Mouse (Mus musculus): ENCODE results near the gene Polm. TPM values are rescaled to one million over a fixed set of nuclear protein-coding genes. Genes with fewer than 3 reads are reported as not detected.

Polm gene
- polyA plus RNA-seq, 1 experiment from 2014 or later = 6.2 TPM

DNA sequence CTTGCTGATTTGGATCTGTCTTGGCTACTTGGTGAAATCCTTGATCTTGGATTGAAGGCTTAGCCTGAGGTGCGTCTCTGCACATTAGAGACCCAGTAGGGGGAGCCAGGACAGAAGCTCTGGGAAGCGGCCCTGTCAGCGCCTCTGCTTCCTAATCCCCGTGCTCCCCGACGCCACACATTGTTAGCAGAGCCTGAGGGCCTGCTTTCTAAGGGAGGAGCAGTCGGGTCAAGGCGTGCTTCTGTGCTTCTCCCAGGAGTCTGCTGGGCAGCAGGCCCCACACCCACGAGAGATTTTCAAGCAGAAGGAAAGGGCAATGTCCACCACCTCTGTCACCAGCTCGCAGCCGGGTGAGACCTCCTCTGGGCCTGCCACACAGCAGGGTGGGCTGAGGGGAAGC, 40.4 kb downstream of the Polm start:
- peaks cover 28% of the 10 kb centered on the region for H3K36me3 ChIP-seq (ENCODE audit: control insufficient read depth, insufficient read depth, low read length)
- H3K4me2 ChIP-seq (ENCODE audit: low read depth) = no peak overlapping the region
- H3K9me3 ChIP-seq (ENCODE audit: control insufficient read depth, low read length) = no peaks in the 10 kb centered on the region
- no peak overlapping the region for H3K4me3 ChIP-seq (ENCODE audit: low read depth, low read length)
- H3K27me3 ChIP-seq (ENCODE audit: control insufficient read depth, insufficient read depth, low read length) = no peaks in the 10 kb centered on the region
- ATAC-seq (ENCODE audit: insufficient read depth, low FRiP score, low TSS enrichment) (no peak), DNase-seq (ENCODE audit: low spot score) (no peak)
- H3K9ac ChIP-seq (ENCODE audit: low read length) = no peak overlapping the region
- no peaks in the 10 kb centered on the region for H3K4me1 ChIP-seq (ENCODE audit: control insufficient read depth, insufficient read depth, low read length)
- 91% methylated on average over 11 of the region's 11 CpGs for WGBS
- H3K27ac ChIP-seq (ENCODE audit: low read depth, low read length) = no peak overlapping the region

GRCm38 (mm10) chr11:5796939-5797338, 40.9 kb downstream of the Polm start:
- DNase-seq (ENCODE audit: low spot score) (no peak), ATAC-seq (ENCODE audit: insufficient read depth, low FRiP score, low TSS enrichment) (no peak)
- 90% methylated on average over 15 of the region's 15 CpGs for WGBS
- Histone ChIP-seq H3K9me3 (ENCODE audit: control insufficient read depth, low read length) (no peaks in the 10 kb centered on the region), H3K4me3 (ENCODE audit: low read depth, low read length) (no peak overlapping the region), H3K27me3 (ENCODE audit: control insufficient read depth, insufficient read depth, low read length) (no peaks in the 10 kb centered on the region), H3K27ac (ENCODE audit: low read depth, low read length) (no peak overlapping the region), H3K9ac (ENCODE audit: low read length) (no peak overlapping the region), H3K36me3 (ENCODE audit: control insufficient read depth, insufficient read depth, low read length) (peaks cover 30% of the 10 kb centered on the region), H3K4me1 (ENCODE audit: control insufficient read depth, insufficient read depth, low read length) (no peaks in the 10 kb centered on the region), H3K4me2 (ENCODE audit: low read depth) (no peak overlapping the region)

GRCm38 (mm10) chr11:5795706-5796105, 42.1 kb downstream of the Polm start:
- no peak overlapping the region for H3K27ac ChIP-seq (ENCODE audit: low read depth, low read length)
- peaks cover 29% of the 10 kb centered on the region for H3K36me3 ChIP-seq (ENCODE audit: control insufficient read depth, insufficient read depth, low read length)
- H3K4me3 ChIP-seq (ENCODE audit: low read depth, low read length) = no peak overlapping the region
- WGBS = 94% methylated on average over 7 of the region's 7 CpGs
- H3K4me1 ChIP-seq (ENCODE audit: control insufficient read depth, insufficient read depth, low read length) = no peaks in the 10 kb centered on the region
- DNase-seq (ENCODE audit: low spot score) (no peak), ATAC-seq (ENCODE audit: insufficient read depth, low FRiP score, low TSS enrichment) (no peak)
- H3K9ac ChIP-seq (ENCODE audit: low read length) = no peak overlapping the region
- H3K27me3 ChIP-seq (ENCODE audit: control insufficient read depth, insufficient read depth, low read length) = no peaks in the 10 kb centered on the region
- no peaks in the 10 kb centered on the region for H3K9me3 ChIP-seq (ENCODE audit: control insufficient read depth, low read length)
- no peak overlapping the region for H3K4me2 ChIP-seq (ENCODE audit: low read depth)

DNA sequence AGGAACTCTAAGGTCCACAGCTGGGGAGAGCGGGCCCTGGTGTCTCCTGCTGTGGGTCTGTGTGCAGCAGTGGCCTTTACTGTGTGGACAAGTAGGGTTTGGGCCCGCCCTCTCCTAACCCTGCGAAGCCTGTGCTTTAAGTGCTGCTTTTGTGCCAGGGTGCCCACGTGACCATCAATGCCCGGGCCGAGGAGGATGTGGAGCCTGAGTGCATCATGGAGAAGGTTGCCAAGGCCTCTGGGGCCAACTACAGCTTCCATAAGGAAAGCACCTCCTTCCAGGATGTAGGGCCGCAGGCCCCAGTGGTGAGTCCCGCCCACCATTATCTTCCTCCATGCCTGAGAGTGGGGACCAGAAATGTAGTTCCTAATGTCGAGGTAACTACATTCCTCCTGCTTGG, 42.5 kb downstream of the Polm start:
- no peaks in the 10 kb centered on the region for H3K9me3 ChIP-seq (ENCODE audit: control insufficient read depth, low read length)
- DNase-seq (ENCODE audit: low spot score) (no peak), ATAC-seq (ENCODE audit: insufficient read depth, low FRiP score, low TSS enrichment) (no peak)
- no peaks in the 10 kb centered on the region for H3K27me3 ChIP-seq (ENCODE audit: control insufficient read depth, insufficient read depth, low read length)
- H3K27ac ChIP-seq (ENCODE audit: low read depth, low read length) = no peak overlapping the region
- H3K4me2 ChIP-seq (ENCODE audit: low read depth) = no peak overlapping the region
- peaks cover 29% of the 10 kb centered on the region for H3K36me3 ChIP-seq (ENCODE audit: control insufficient read depth, insufficient read depth, low read length)
- no peak overlapping the region for H3K9ac ChIP-seq (ENCODE audit: low read length)
- H3K4me1 ChIP-seq (ENCODE audit: control insufficient read depth, insufficient read depth, low read length) = no peaks in the 10 kb centered on the region
- WGBS = 95% methylated on average over 9 of the region's 9 CpGs
- no peak overlapping the region for H3K4me3 ChIP-seq (ENCODE audit: low read depth, low read length)

GRCm38 (mm10) chr11:5790431-5790830, 47.4 kb downstream of the Polm start:
- no peak overlapping the region for H3K27ac ChIP-seq (ENCODE audit: low read depth, low read length)
- H3K4me3 ChIP-seq (ENCODE audit: low read depth, low read length) = no peak overlapping the region
- WGBS = 100% methylated on average over 1 of the region's 1 CpGs
- ATAC-seq (ENCODE audit: insufficient read depth, low FRiP score, low TSS enrichment) (no peak), DNase-seq (ENCODE audit: low spot score) (no peak)
- no peak overlapping the region for H3K4me2 ChIP-seq (ENCODE audit: low read depth)
- peaks cover 9% of the 10 kb centered on the region for H3K36me3 ChIP-seq (ENCODE audit: control insufficient read depth, insufficient read depth, low read length)
- peaks cover 13% of the 10 kb centered on the region for H3K4me1 ChIP-seq (ENCODE audit: control insufficient read depth, insufficient read depth, low read length)
- no peaks in the 10 kb centered on the region for H3K9me3 ChIP-seq (ENCODE audit: control insufficient read depth, low read length)
- H3K9ac ChIP-seq (ENCODE audit: low read length) = no peak overlapping the region
- no peaks in the 10 kb centered on the region for H3K27me3 ChIP-seq (ENCODE audit: control insufficient read depth, insufficient read depth, low read length)

DNA sequence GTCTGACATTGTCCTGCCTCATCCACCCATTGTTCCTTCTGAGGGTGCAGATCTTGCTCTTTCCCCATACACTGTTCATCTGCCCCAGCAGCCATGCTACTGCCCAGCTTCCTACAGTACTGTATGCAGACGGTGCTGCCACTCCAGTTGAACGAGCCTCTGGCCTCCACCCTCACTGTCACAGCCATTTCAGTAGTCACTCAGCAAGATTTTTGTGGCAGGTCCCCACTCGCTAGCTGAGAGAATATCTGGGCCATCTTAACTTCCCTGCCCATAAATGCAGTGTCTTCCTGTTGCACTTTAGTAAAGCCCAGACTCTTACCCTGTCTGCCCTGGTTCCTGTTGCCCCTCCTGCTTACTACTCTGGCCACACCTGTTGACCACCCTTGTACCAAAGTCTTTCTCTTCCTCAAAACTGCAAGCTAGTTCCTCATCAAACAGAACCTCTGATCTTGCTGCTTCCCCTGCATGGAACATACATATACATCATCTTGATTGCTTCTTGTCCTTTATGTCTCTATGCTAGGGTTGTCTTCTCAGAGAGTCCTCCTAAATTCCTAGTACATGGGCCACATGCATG, 48.0 kb downstream of the Polm start:
- Histone ChIP-seq H3K4me2 (ENCODE audit: low read depth) (peak overlapping the region; percentile 65), H3K9me3 (ENCODE audit: control insufficient read depth, low read length) (no peaks in the 10 kb centered on the region), H3K4me1 (ENCODE audit: control insufficient read depth, insufficient read depth, low read length) (peaks cover 13% of the 10 kb centered on the region), H3K27ac (ENCODE audit: low read depth, low read length) (no peak overlapping the region), H3K4me3 (ENCODE audit: low read depth, low read length) (no peak overlapping the region), H3K9ac (ENCODE audit: low read length) (peak overlapping the region; percentile 5; the same call in 1 of the 2 replicates), H3K27me3 (ENCODE audit: control insufficient read depth, insufficient read depth, low read length) (no peaks in the 10 kb centered on the region), H3K36me3 (ENCODE audit: control insufficient read depth, insufficient read depth, low read length) (peaks cover 5% of the 10 kb centered on the region)
- 91% methylated on average over 3 of the region's 3 CpGs for WGBS
- ATAC-seq (ENCODE audit: insufficient read depth, low FRiP score, low TSS enrichment) = no peak
- no peak for DNase-seq (ENCODE audit: low spot score)

DNA sequence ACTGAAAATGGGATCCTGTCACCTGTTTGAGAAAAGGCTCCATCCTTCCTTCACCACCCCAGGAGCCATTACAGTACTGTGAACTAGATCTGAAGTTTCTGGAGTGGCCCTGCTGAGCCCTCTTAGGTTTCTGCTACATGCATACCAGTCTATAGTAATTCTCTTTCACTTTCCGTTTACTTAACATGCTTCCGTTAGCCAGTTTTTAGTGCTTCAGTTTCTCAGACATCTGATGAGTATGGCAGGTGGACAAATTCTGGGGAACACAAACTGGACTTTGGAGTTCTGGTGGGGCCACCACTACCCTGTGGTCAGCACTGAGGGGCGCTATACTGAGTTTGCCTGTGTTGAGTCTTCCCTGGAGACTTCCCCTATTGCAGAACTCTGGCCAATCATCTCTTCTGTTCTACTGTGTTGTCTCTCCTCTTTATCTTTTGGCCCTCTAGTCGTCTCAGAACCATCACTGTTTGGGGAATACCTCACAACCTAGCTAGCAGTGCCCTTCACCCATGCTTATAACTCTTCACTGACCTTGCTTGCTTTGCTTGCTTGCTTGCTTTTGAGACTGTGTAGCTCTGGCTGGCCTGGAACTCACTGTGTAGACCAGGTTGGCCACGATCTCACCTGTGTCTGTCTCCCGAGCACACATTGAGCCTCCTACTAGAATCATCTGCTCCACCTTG, 48.6 kb downstream of the Polm start:
- Histone ChIP-seq H3K4me3 (ENCODE audit: low read depth, low read length) (peak overlapping the region; percentile 90), H3K9ac (ENCODE audit: low read length) (peak overlapping the region; percentile 89), H3K27me3 (ENCODE audit: control insufficient read depth, insufficient read depth, low read length) (no peaks in the 10 kb centered on the region), H3K27ac (ENCODE audit: low read depth, low read length) (peak overlapping the region; percentile 76), H3K36me3 (ENCODE audit: control insufficient read depth, insufficient read depth, low read length) (peaks cover 3% of the 10 kb centered on the region; the same call in 1 of the 2 replicates), H3K4me1 (ENCODE audit: control insufficient read depth, insufficient read depth, low read length) (peaks cover 13% of the 10 kb centered on the region), H3K9me3 (ENCODE audit: control insufficient read depth, low read length) (no peaks in the 10 kb centered on the region), H3K4me2 (ENCODE audit: low read depth) (peak overlapping the region; percentile 65)
- no peak for ATAC-seq (ENCODE audit: insufficient read depth, low FRiP score, low TSS enrichment)
- 78% methylated on average over 6 of the region's 6 CpGs for WGBS
- DNase-seq (ENCODE audit: low spot score) = no peak

GRCm38 (mm10) chr11:5788056-5789014, 49.5 kb downstream of the Polm start, which contains the start of gene Dbnl:
Gene Dbnl, plus strand, starts transcription at chr11:5788488.
- DNase-seq (ENCODE audit: low spot score) (peak; percentile 97), ATAC-seq (ENCODE audit: insufficient read depth, low FRiP score, low TSS enrichment) (peak; percentile 97)
- Histone ChIP-seq H3K4me1 (ENCODE audit: control insufficient read depth, insufficient read depth, low read length) (peaks cover 13% of the 10 kb centered on the region), H3K27ac (ENCODE audit: low read depth, low read length) (peak within 1 kb of the TSS; percentile 76), H3K4me2 (ENCODE audit: low read depth) (peak within 1 kb of the TSS; percentile 65), H3K4me3 (ENCODE audit: low read depth, low read length) (peak within 1 kb of the TSS; percentile 90), H3K36me3 (ENCODE audit: control insufficient read depth, insufficient read depth, low read length) (peaks cover 3% of the 10 kb centered on the region; the same call in 1 of the 2 replicates), H3K27me3 (ENCODE audit: control insufficient read depth, insufficient read depth, low read length) (no peaks in the 10 kb centered on the region), H3K9me3 (ENCODE audit: control insufficient read depth, low read length) (no peaks in the 10 kb centered on the region), H3K9ac (ENCODE audit: low read length) (peak within 1 kb of the TSS; percentile 89)
- WGBS = under 1% methylated on average over 74 of the region's 74 CpGs
